Mouse (Mus musculus) mouse embryonic stem cell (cell line): Measurements from ENCODE around the gene Vgll1.

Source experiments
- in situ Hi-C, 2 experiments: fragments of 300-500 bp; cut with MboI; formaldehyde crosslinking; loops; 1 replicate in 1 of 2; 3 replicates in 1 of 2; pipeline ENCODE4 v1.14.3; 2019 to 2020; ENCODE audit warnings: low sequenced_read_pairs in 2 of 2, low pct_unique_long_range_greater_than_20kb in 1 of 2, mixed read lengths in 1 of 2; ENCODE audit not compliant: unreplicated experiment in 1 of 2

Vgll1 gene

GRCm38 (mm10) chrX:57087806-57088205, at the start of gene Vgll1:
Gene Vgll1 (plus strand): TSS chrX:57088106.
- in situ Hi-C loops, result no loop called here

DNA sequence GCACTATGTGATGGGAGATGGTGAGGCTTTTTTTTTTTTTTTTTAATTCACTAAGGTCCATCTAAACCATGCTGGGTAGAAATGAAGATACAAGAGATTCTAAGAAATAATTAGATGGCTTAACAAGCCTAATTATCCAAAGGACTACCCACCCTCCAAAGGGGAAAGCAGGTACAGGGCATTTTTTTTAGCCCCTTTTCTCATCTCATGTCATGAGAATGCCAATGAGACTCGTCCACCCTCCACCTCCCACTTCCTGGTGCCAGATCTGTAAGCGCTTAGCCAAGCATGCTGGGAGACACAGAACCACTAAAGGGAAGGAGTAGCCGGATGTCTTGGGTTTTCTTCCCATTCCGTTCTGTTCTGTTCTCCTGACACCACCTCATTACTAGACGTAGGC, 45.1 kb upstream of the Vgll1 start, which contains the start of gene Brs3:
TSS of gene Brs3 (plus strand) at position 301 of the 400 bp plus-strand sequence.
- in situ Hi-C loops, result no loop called here

GRCm38 (mm10) chrX:57043869-57044268, 44.0 kb upstream of the Vgll1 start:
- in situ Hi-C loops, result no loop called here

DNA sequence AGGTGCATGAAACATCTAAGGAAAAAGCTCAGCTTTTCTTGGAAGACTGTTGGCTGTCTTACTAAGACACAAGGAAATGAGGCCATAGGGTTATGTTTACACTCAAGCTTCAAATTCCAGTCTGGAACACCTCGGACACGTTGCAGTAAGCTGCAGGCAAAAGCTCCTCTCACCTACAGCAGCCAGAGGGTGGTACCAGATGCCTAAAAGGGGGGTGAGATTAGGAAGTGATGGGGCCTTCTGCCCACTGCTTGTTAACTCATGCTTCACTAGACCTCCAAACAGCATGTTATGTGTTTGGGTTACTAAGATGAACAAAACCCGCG, 35.1 kb upstream of the Vgll1 start:
- in situ Hi-C loops, result no loop called here

DNA sequence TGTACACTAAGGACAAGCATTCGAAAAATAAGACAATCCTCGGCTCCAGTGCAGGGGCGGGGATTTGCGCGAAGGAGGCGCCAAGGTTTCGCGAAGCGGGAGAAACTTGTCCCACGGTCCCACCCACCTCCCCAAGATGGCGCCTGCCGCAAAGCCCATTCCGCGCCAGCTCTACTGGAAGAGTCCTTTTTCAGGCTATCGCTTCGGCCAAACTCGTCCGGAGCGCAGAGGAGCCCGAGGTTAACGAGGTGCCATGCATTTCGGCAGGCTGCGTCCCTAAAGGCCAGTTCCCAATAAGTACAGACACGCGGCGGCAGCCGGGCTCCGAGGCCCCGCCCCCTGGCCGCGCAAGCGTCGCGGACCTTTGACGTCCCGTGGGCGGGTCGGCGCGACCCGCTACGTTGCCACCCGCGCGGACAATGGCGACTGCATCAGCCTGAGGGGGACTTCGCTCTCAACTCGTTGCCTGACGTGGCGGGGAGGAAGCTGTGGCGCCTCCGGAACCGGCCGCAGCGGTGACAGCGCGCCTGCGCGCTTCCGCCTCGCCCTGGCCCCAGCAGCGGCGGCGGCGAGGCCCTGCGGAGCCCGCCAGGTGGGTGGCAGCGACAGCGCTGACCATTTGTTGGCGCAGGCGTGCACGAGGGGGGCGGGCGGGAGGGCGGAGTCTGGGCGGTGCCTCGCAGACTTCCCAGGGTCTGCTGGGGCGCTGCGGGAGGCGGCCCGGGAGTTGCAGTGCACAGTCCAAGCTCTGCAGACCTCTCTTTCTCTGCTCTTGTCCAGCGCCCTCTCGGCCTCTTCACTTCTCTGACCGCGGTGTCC, 34.5 kb upstream of the Vgll1 start, which contains the start of gene Htatsf1:
TSS of gene Htatsf1 (plus strand) at position 410 of the 819 bp plus-strand sequence.
- in situ Hi-C loops, result no loop called here

- in situ Hi-C loops, result no loop called here
Observed at GRCm38 (mm10) chrX:57053993-57054385, 33.9 kb upstream of the Vgll1 start.

DNA sequence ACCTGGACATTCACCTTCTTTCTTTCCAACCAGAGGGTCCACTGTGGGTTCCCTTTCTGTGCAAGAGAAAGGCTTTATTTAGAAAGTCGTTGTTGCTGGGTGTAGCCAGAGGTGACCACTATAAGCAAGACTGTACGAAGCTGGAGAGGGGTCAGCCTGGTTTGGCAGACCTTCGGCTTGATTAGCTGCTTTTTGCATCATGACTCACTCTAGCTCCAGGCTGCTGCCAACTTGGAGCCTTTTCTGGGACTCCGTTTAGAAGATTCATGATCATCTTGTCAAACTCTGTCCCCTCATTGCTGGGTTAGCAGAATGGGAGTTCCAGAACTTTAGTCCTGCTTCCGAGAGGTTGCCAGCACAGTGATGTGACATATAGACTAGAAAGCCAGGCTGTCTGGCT, 6.4 kb upstream of the Vgll1 start:
- in situ Hi-C loops, result no loop called here

GRCm38 (mm10) chrX:57103415-57103814, 15.5 kb downstream of the Vgll1 start:
- in situ Hi-C loops, result loop anchor here in 1 of 2 experiments (25.0 kb wide), 1 partner anchor 266 kb away; no protein-coding TSS in a partner anchor

GRCm38 (mm10) chrX:57106956-57107355, 19.1 kb downstream of the Vgll1 start:
- in situ Hi-C loops, result loop anchor here in 1 of 2 experiments (25.0 kb wide), 1 partner anchor 270 kb away; no protein-coding TSS in a partner anchor

GRCm38 (mm10) chrX:57118143-57118542, 30.2 kb downstream of the Vgll1 start:
- in situ Hi-C loops, result loop anchor here in 1 of 2 experiments (25.0 kb wide), 1 partner anchor 281 kb away; no protein-coding TSS in a partner anchor

DNA sequence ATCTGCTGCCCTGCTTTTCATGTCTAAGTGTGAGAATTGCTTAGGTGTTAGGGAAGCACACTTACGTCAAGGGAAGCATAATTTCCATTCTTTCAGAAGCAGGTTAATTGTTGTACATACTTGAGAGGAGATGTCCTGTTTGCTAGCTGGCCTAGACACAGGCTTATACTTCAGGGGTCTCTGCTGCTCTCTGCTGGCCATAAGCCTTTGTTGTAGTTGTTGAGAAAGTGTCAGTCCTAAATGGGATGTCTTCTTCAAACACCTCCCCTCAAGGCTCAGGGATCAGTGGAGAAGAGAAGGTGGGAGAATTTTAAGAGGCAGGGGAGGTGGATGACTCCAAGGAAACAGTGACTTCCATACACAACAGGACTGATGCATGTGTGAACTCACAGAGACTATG, 32.9 kb downstream of the Vgll1 start:
- in situ Hi-C loops, result loop anchor here in 1 of 2 experiments (25.0 kb wide), 1 partner anchor 283 kb away; no protein-coding TSS in a partner anchor

DNA sequence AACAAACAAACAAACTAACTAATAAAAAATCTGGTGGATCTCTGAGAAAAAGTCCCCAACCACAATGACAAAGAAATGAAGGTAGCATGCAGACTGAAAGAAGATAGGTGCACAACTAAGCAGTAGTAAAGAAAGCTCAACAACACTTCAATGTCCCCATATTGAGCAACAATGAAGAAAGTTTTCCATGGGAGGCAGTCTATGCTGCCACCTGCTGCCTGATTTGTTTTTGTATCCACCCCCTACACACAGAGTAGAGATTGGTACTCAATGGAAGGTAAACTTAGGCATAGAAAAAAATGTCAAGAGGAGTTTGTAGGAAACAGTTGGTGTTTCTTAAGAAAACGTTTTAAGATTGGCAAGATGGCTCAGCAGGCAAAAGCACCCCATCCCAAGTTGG, 42.7 kb downstream of the Vgll1 start:
- in situ Hi-C loops, result no loop called here

DNA sequence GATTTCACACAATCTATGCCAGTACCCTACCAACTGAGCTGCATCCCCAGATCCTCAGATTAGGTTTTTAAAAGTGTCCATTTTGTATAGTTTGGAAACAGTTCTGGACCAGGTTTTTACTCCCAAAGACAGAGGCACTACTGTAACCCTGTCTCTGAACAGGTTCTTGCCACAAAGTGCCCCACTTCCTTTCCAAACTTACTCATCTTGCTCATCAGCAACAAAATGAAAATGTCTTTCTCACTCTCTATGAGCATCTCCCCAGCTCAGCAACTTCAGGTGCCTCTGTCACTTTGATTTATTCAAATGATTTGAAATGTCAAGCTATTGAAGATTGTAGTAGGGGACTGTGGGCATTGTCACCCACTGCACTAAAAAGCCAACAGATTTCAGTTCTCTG, 49.7 kb downstream of the Vgll1 start:
- in situ Hi-C loops, result no loop called here

DNA sequence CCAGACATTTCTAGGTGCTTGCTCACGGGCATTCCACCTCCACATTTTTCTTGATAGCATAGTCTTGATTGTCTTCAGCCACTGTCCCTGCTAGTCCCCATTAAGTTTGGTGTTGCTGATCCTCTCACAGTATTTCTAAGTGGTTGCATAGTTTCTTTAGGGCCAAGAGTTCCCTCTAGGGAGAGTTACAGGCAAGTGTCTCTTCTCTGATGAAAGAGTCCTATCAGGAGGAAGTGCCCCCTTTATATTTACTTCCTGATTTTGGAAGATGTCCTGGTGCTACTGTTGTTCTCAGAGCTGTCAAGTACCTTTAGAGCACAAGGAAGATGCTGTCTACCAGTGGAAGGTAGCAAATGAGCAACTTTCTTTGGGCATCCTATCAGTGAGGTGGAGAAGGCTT, 65.6 kb downstream of the Vgll1 start:
- in situ Hi-C loops, result no loop called here
